Mouse (Mus musculus) intestine, embryonic 14.5 days (tissue): ENCODE measurements at regions not wholly inside any gene's neighbourhood (a gene's known extent, or its start where the extent isn't known, plus 50 kb on each side); places are given as distances from the start of the nearest gene placed in this dataset.

Experiments
- ATAC-seq: fragments of 200-750 bp; cut with Nextera tagmentation; replicated peaks from 2 replicates; pipeline ENCODE4 v1.8.0; 2017; ENCODE audit warnings: low read depth, moderate number of reproducible peaks, moderate TSS enrichment, moderate library complexity; ENCODE audit not compliant: low FRiP score, low TSS enrichment
- DNase-seq: peaks from one replicate; pipeline ENCODE4 v3.0.0-alpha.2; 2018; ENCODE audit warnings: low spot score
- H3K27ac ChIP-seq: fragments of 300-500 bp; sonication (generic); 2 replicates; pipeline ENCODE4 v1.5.1; 2014; ENCODE audit warnings: low read depth, mild to moderate bottlenecking, control low read depth
- H3K27me3 ChIP-seq: fragments of 300-500 bp; sonication (generic); replicated peaks from 2 replicates; pipeline ENCODE4 v1.6.1; 2014; ENCODE audit warnings: low read length, control low read depth; ENCODE audit not compliant: control insufficient read depth, insufficient read depth
- H3K36me3 ChIP-seq: fragments of 300-500 bp; sonication (generic); 2 replicates; pipeline ENCODE4 v1.6.1; 2014; ENCODE audit warnings: low read length, control low read depth; ENCODE audit not compliant: control insufficient read depth, insufficient read depth
- H3K4me1 ChIP-seq: fragments of 300-500 bp; sonication (generic); replicated peaks from 2 replicates; pipeline ENCODE4 v1.6.1; 2014; ENCODE audit warnings: low read length, control low read depth, mixed read lengths; ENCODE audit not compliant: control insufficient read depth, insufficient read depth
- H3K4me2 ChIP-seq: fragments of 300-500 bp; sonication (generic); 2 replicates; pipeline ENCODE4 v1.6.1; 2014; ENCODE audit warnings: low read length
- H3K4me3 ChIP-seq: fragments of 300-500 bp; sonication (generic); 2 replicates; pipeline ENCODE4 v1.5.1; 2014; ENCODE audit warnings: low read depth, low read length, control low read depth, mixed read lengths
- H3K9ac ChIP-seq: fragments of 300-500 bp; sonication (generic); 2 replicates; pipeline ENCODE4 v1.6.1; 2014; ENCODE audit warnings: mild to moderate bottlenecking, low read length
- H3K9me3 ChIP-seq: fragments of 300-500 bp; sonication (generic); 2 replicates; pipeline ENCODE4 v1.6.1; 2016; ENCODE audit warnings: low read length, control low read depth; ENCODE audit not compliant: control insufficient read depth
- WGBS: fragments of 180-500 bp; shearing (Covaris S2); extraction: QIAGEN DNeasy Blood & Tissue Kit; methylation state at CpG from one replicate; pipeline ENCODE4 v1.1.7; 2014; 5-methylcytosine and 5-hydroxymethylcytosine counted together

DNA sequence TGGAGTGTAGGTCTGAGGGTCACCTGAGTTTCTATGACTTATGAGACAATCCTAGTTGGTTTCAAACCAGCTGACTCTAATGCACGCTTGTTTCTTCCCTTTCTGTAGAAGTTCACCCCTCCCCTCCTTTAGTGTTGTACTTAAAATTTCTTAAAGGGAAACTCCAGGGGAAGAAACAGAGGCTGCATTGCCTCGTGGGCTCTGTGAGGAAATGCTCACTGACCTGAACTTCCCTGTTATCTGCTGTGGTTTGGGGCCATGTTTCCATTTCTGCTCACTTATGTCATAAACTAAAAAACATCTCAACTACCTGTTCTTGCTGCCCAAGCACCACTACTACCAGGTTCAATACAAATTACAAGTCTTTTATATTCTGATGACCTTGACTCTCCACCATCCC lies 93.2 kb upstream of the Bmp2 start:
- H3K4me1 ChIP-seq = no peaks in the 10 kb centered on the region
- no peak for DNase-seq

DNA sequence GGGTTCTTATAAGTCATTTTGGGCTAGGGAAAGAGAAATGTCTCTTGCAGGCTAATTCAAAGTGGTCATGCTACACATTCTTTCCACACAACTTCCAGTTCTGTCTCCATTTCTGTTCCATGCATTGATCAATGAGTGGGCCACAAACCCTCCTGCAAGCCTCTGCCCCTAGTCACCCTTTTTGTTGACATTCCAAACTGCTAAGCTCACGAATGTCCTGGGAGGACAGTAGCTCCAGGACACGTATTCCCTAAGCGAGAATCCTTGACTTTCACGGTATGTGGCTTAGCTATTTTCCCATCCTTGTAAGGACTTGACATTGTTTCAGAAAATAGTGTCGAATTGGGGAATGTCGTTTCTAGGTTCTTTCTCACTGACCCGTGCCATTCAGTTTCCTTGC lies 91.1 kb upstream of the Bmp2 start:
- H3K36me3 ChIP-seq = no peaks in the 10 kb centered on the region
- no peak overlapping the region for H3K4me3 ChIP-seq
- H3K4me1 ChIP-seq = no peaks in the 10 kb centered on the region
- 51% methylated on average over 7 of the region's 7 CpGs for WGBS
- no peaks in the 10 kb centered on the region for H3K9me3 ChIP-seq
- no peak overlapping the region for H3K27ac ChIP-seq
- no peak for ATAC-seq
- H3K9ac ChIP-seq = no peak overlapping the region
- H3K4me2 ChIP-seq = no peak overlapping the region
- no peaks in the 10 kb centered on the region for H3K27me3 ChIP-seq
- no peak for DNase-seq

More for the DNA sequence above, 93.2 kb upstream of the Bmp2 start:
- no peak for ATAC-seq
- no peaks in the 10 kb centered on the region for H3K9me3 ChIP-seq
- H3K36me3 ChIP-seq = no peaks in the 10 kb centered on the region
- WGBS = 59% methylated on average over 2 of the region's 2 CpGs
- H3K9ac ChIP-seq = no peak overlapping the region
- H3K4me3 ChIP-seq = no peak overlapping the region
- H3K4me2 ChIP-seq = no peak overlapping the region
- no peak overlapping the region for H3K27ac ChIP-seq
- no peaks in the 10 kb centered on the region for H3K27me3 ChIP-seq

DNA sequence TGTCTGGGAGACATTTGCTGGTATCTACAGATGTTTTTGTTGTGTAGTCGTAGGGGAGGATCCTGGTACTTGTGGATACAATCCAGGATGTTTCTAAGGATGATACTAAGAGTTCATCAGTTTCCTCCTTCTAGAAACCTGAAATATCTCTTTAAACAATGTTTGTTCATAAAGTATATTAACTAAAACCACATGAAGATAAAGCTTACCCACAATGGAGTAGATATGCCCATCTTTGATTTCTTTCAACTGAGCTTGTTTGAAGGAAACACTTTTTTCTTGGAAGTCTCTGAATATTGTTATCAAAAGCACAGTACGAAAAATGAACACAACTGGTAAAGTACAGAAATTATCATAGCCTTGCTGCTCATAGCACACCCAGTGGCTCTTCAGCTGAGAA lies 89.6 kb upstream of the Bmp2 start:
- Histone ChIP-seq H3K9ac (no peak overlapping the region), H3K36me3 (no peaks in the 10 kb centered on the region), H3K27me3 (no peaks in the 10 kb centered on the region), H3K9me3 (no peaks in the 10 kb centered on the region), H3K27ac (no peak overlapping the region), H3K4me2 (no peak overlapping the region), H3K4me1 (no peaks in the 10 kb centered on the region), H3K4me3 (no peak overlapping the region)
- 81% methylated on average over 2 of the region's 2 CpGs for WGBS
- no peak for DNase-seq
- ATAC-seq = no peak

DNA sequence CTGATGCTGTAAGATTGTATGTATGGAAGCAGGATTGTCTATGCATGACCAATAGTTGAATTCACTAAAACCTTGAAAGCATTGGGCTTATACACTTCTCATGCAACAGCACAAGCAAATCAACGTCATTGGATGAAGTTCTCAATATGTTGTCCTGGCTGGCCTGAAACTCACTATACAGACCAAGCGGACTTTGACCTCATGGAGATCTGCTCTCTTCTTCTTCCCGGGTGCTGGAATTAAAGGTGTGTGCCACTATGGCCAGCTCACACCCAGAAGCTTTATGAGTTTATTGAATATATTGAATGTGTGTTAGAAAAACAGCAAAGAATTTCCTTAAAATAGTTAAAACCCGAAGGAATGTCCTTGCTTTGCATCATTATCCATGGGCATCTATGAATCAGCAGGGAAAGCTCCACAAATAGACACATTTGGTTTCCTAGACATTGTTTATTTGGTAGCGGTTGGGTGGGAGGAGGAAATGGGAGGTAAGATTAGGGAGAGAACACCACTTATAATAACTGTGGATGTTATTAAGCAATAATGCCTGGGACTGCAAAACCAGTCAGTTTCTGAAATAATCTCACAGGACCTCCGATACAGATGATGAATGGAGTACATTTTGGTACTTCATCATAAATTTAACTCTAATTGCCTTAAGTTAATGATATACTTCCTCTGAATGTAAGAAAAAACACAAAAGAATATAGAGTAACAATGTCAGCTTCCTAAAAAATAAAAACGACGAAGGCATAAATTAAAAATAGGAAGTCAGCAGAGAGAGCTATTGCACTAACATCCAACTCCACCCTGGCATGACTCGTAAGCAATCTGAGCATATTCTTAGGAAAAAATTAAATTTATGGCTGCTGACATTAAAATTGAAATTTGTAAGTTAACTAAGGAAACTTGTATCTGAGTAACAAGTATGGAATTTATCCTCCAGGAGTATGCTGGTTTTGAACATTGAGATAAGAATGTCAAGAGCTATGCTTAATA lies 84.5 kb upstream of the Bmp2 start:
- no peaks in the 10 kb centered on the region for H3K36me3 ChIP-seq
- no peaks in the 10 kb centered on the region for H3K27me3 ChIP-seq
- no peaks in the 10 kb centered on the region for H3K9me3 ChIP-seq
- no peak for DNase-seq
- no peak overlapping the region for H3K4me2 ChIP-seq
- H3K4me3 ChIP-seq = no peak overlapping the region
- H3K27ac ChIP-seq = no peak overlapping the region
- no peak overlapping the region for H3K9ac ChIP-seq
- 78% methylated on average over 9 of the region's 9 CpGs for WGBS
- no peak for ATAC-seq
- H3K4me1 ChIP-seq = no peaks in the 10 kb centered on the region

DNA sequence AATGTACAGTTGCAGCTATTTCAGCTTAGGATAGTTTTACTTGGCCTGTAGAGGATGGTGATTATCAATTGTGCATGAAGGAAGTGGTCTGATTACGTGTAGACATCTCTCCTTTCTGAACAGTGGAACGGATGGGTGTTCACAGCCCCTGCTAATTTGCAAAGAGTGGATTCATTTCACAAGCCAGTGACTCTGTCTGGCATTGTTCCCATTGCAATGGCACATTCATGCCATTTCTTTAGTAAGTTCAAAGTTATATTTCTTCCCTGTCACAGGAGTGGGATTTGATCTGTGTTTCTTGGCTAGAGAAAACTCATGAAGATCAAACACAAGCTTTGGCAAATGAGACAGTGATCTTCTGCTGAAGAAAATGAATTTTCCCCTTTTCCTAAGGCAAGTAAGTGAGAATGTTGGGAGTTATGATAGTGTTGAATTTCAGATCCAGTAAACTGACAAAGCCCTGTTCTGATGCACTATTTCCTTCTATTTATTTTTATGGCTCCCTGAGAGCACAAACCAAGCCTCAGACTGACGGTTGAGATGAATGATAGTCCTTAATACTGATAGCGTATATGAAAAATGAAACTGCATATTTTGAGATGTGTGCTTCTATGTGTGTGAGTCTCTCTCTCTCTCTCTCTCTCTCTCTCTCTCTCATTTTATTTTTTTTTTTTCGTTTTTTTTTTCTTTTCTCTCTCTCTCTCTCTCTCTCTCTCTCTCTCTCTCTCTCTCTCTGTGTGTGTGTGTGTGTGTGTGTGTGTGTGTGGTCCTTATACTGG lies 78.8 kb upstream of the Bmp2 start:
- no peaks in the 10 kb centered on the region for H3K27me3 ChIP-seq
- H3K4me3 ChIP-seq = no peak overlapping the region
- no peak overlapping the region for H3K27ac ChIP-seq
- ATAC-seq = no peak
- H3K4me2 ChIP-seq = no peak overlapping the region
- H3K9ac ChIP-seq = no peak overlapping the region
- H3K36me3 ChIP-seq = no peaks in the 10 kb centered on the region
- no peaks in the 10 kb centered on the region for H3K9me3 ChIP-seq
- WGBS = 65% methylated on average over 5 of the region's 5 CpGs
- no peak for DNase-seq
- no peaks in the 10 kb centered on the region for H3K4me1 ChIP-seq

DNA sequence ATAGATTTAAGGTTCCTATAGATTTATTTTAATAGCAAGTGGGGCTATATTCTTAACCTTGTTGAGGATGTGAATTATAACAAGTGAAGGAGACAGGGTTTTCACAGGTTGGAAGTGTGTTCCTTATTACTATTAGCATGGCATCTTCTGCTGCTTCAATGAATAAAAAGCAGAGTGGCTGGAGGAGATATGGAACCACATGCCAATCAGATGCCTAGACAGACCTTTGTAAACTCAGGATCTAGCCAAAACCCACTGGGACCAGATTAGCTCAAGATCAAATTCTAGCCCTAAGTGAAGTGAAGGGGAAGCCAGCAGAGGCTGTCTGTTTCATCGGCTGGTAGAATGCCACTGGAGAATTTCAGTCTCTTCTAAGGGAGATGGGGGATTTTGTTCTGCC lies 77.8 kb upstream of the Bmp2 start:
- ATAC-seq = no peak
- WGBS = 92% methylated on average over 1 of the region's 1 CpGs
- H3K9me3 ChIP-seq = no peaks in the 10 kb centered on the region

DNA sequence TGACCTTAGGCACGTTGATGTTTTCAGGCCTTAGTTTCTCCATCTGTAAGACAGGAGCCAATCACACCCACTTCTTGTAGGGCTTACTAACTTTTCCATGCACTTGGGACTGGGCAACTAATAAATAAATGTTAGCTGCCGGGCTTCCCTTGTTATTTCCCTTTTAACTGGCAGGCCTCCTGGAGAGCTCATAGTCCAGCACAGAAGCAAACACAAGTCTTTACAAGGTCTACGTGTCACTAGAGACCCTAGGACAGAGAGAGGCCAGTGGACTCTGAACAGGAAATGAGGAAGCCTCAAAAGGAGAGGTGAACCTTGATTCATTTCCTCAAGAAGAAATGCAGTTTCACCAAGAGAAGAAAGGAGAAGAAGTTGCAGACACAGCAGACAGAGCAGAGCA lies 71.1 kb upstream of the Bmp2 start:
- Histone ChIP-seq H3K9me3 (no peaks in the 10 kb centered on the region), H3K27ac (no peak overlapping the region), H3K4me3 (no peak overlapping the region), H3K4me1 (no peaks in the 10 kb centered on the region), H3K4me2 (no peak overlapping the region), H3K9ac (no peak overlapping the region), H3K27me3 (no peaks in the 10 kb centered on the region), H3K36me3 (no peaks in the 10 kb centered on the region)
- DNase-seq (no peak), ATAC-seq (no peak)
- WGBS = 67% methylated on average over 3 of the region's 3 CpGs

More for the DNA sequence above, 77.8 kb upstream of the Bmp2 start:
- H3K27me3 ChIP-seq = no peaks in the 10 kb centered on the region
- no peak overlapping the region for H3K4me3 ChIP-seq
- H3K36me3 ChIP-seq = no peaks in the 10 kb centered on the region
- DNase-seq = no peak
- no peaks in the 10 kb centered on the region for H3K4me1 ChIP-seq
- H3K27ac ChIP-seq = no peak overlapping the region
- no peak overlapping the region for H3K9ac ChIP-seq
- no peak overlapping the region for H3K4me2 ChIP-seq

DNA sequence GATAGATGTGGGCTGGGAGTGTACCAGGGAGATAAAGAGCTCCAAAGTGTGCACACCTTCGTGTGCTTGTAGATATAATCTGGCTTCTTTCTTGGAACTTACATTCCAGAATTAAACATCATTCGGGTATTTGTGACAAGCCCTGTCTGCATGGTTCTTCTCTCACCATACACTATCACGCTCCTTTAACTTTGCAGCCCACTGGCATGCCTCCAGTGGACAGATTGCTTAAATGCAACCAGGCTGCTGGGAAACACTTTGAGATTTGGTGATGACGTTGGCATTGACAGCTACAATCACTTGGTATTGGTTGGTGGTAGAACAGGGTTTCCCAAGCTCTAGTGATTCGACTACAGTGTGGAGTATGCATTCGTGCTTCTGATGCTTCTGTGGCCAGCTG lies 70.7 kb upstream of the Bmp2 start:
- 87% methylated on average over 6 of the region's 6 CpGs for WGBS
- no peak overlapping the region for H3K4me2 ChIP-seq
- H3K36me3 ChIP-seq = no peaks in the 10 kb centered on the region

More for the DNA sequence above, 70.7 kb upstream of the Bmp2 start:
- no peak overlapping the region for H3K9ac ChIP-seq
- H3K27ac ChIP-seq = no peak overlapping the region
- H3K9me3 ChIP-seq = no peaks in the 10 kb centered on the region
- no peaks in the 10 kb centered on the region for H3K27me3 ChIP-seq
- H3K4me1 ChIP-seq = no peaks in the 10 kb centered on the region
- DNase-seq = no peak
- H3K4me3 ChIP-seq = no peak overlapping the region
- ATAC-seq = no peak
